Mouse (Mus musculus) liver, embryonic 12.5 days (tissue): Measurements from ENCODE around the gene Pus7l. TPM values are rescaled to one million over a fixed set of nuclear protein-coding genes. Genes with fewer than 3 reads are reported as not detected.
"Not testable (repeated sequence)": the region's sequence is repeated elsewhere in the genome, so short reads cannot be mapped to it uniquely, and the experiment has no call there.

Experiments used
- ATAC-seq: fragments of 200-750 bp; cut with Nextera tagmentation; 2 replicates; pipeline ENCODE4 v1.8.0; 2017; ENCODE audit warnings: moderate number of reproducible peaks, mild to moderate bottlenecking, moderate library complexity
- H3K27ac ChIP-seq: fragments of 300-500 bp; sonication (generic); 2 replicates; pipeline ENCODE4 v1.5.1; 2016; ENCODE audit warnings: mild to moderate bottlenecking
- H3K27me3 ChIP-seq: fragments of 300-500 bp; sonication (generic); replicated peaks from 2 replicates; pipeline ENCODE4 v1.6.1; 2016; ENCODE audit warnings: mild to moderate bottlenecking, moderate library complexity
- H3K36me3 ChIP-seq: fragments of 300-500 bp; sonication (generic); 2 replicates; pipeline ENCODE4 v1.6.1; 2016; ENCODE audit warnings: mild to moderate bottlenecking, moderate library complexity
- H3K4me1 ChIP-seq: fragments of 300-500 bp; sonication (generic); 2 replicates; pipeline ENCODE4 v1.6.1; 2016
- H3K4me2 ChIP-seq: fragments of 300-500 bp; sonication (generic); 2 replicates; pipeline ENCODE4 v1.6.1; 2016; ENCODE audit warnings: mild to moderate bottlenecking, moderate library complexity
- H3K4me3 ChIP-seq: fragments of 300-500 bp; sonication (generic); 2 replicates; pipeline ENCODE4 v1.5.1; 2016; ENCODE audit warnings: mild to moderate bottlenecking, moderate library complexity
- H3K9ac ChIP-seq: fragments of 300-500 bp; sonication (generic); 2 replicates; pipeline ENCODE4 v1.6.1; 2016; ENCODE audit warnings: mild to moderate bottlenecking, moderate library complexity
- H3K9me3 ChIP-seq: fragments of 300-500 bp; sonication (generic); replicated peaks from 2 replicates; pipeline ENCODE4 v1.6.1; 2016; ENCODE audit warnings: mild to moderate bottlenecking, moderate library complexity
- WGBS: fragments of 180-500 bp; shearing (Covaris S2); methylation state at CpG from one replicate; pipeline ENCODE4 v1.1.7; 2016; ENCODE audit not compliant: insufficient replicate concordance; 5-methylcytosine and 5-hydroxymethylcytosine counted together
- polyA plus RNA-seq: library from polyadenylated mRNA; unstranded; fragments of >200 nt; fragmentation: Nextera tagmentation; extraction: Ambion mirVana; gene quantifications from 2 replicates; pipeline ENCODE4 v1.2.1, GENCODE M21; 2016

The Pus7l gene
- polyA plus RNA-seq, 1 experiment from 2014 or later = 7.7 TPM

DNA sequence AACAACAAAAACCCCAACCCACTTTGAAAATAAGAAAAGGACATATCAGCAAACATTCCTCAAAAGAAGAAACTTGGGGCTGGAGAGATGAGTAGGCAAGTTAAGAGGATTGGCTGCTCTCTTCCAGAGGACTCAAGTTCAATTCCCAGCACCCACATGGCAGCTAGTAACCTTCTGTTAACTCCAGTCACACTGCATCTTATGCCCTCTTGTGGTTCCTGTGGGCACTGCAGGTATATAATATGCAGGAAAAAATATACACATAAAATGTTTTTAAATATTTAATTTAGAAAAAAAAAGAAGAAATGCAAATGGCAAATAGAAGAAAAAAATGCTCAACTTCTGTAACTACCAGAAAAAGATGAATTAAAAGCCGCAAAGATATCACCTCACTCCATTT, 48.9 kb downstream of the Pus7l start:
- Histone ChIP-seq H3K4me2 (no peak overlapping the region), H3K9ac (no peak overlapping the region), H3K27ac (no peak overlapping the region), H3K27me3 (no peaks in the 10 kb centered on the region), H3K9me3 (0 out of 2 replicates have a peak, but pooled peaks cover 2% of the 10 kb centered on the region), H3K4me3 (no peak overlapping the region), H3K4me1 (no peaks in the 10 kb centered on the region), H3K36me3 (no peaks in the 10 kb centered on the region)
- 81% methylated on average over 1 of the region's 1 CpGs for WGBS
- no peak for ATAC-seq

- Histone ChIP-seq H3K9ac (no peak overlapping the region), H3K27me3 (no peaks in the 10 kb centered on the region), H3K27ac (no peak overlapping the region), H3K4me3 (no peak overlapping the region), H3K9me3 (0 out of 2 replicates have a peak, but pooled peaks cover 2% of the 10 kb centered on the region), H3K4me2 (no peak overlapping the region), H3K36me3 (no peaks in the 10 kb centered on the region), H3K4me1 (no peaks in the 10 kb centered on the region)
- no peak for ATAC-seq
- 61% methylated on average over 2 of the region's 2 CpGs for WGBS
Observed at GRCm38 (mm10) chr15:94489433-94489832, 53.9 kb downstream of the Pus7l start.

DNA sequence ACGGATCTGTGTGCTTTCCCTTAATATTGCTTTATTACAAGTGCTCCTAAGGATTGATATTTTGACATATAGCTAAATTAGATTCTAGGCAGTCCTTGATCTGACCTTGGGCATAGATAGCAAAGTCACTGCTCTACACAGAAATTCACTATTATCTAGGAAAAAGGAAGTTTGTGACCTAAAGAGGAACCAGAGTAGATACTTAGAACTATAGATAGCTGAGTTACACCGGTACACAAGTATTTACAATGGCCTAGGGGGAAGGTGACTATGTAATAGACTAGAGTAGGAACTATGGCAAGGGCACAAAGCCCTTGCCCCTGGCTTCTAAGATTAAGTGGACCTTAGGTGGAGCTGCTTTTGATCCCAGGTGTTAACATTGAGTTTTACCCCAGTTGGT, 55.3 kb downstream of the Pus7l start:
- ATAC-seq, H3K9ac ChIP-seq, H3K27ac ChIP-seq, H3K9me3 ChIP-seq, H3K27me3 ChIP-seq, H3K4me3 ChIP-seq, H3K4me2 ChIP-seq, H3K36me3 ChIP-seq, H3K4me1 ChIP-seq: not testable (repeated sequence)
- 40% methylated on average over 2 of the region's 2 CpGs for WGBS

GRCm38 (mm10) chr15:94482555-94482954, 60.8 kb downstream of the Pus7l start:
- ATAC-seq = no peak
- no peaks in the 10 kb centered on the region for H3K9me3 ChIP-seq
- no peak overlapping the region for H3K4me3 ChIP-seq
- H3K36me3 ChIP-seq = no peaks in the 10 kb centered on the region
- H3K4me2 ChIP-seq = no peak overlapping the region
- H3K4me1 ChIP-seq = no peaks in the 10 kb centered on the region
- no peaks in the 10 kb centered on the region for H3K27me3 ChIP-seq
- no peak overlapping the region for H3K27ac ChIP-seq
- H3K9ac ChIP-seq = no peak overlapping the region
- 66% methylated on average over 2 of the region's 2 CpGs for WGBS

DNA sequence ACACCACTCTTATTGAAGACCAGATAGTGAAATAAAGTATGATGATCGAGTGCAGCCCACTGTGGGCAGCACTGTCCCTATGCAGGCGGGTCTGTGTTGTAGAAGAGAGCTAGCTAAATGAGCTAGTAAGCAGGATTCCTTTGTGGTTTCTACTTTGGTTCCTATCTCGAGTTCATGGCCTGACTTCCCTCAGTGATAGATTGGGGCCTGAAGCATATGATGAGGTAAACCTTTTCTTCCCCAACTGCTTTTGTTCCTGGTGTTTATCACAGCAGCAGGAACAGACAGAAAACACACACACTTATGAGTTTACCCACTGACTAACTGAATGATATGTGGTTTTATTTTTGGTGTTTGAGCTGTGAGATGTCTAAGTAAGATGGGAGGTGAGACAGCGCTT, 62.6 kb downstream of the Pus7l start:
- Histone ChIP-seq H3K9me3 (no peaks in the 10 kb centered on the region), H3K36me3 (no peaks in the 10 kb centered on the region), H3K27ac (no peak overlapping the region), H3K4me1 (no peaks in the 10 kb centered on the region), H3K4me2 (no peak overlapping the region), H3K9ac (no peak overlapping the region), H3K27me3 (no peaks in the 10 kb centered on the region), H3K4me3 (no peak overlapping the region)
- no peak for ATAC-seq
- 52% methylated on average over 4 of the region's 4 CpGs for WGBS

- Histone ChIP-seq H3K4me3 (no peak overlapping the region), H3K4me1 (no peaks in the 10 kb centered on the region), H3K27me3 (no peaks in the 10 kb centered on the region), H3K4me2 (no peak overlapping the region), H3K9me3 (no peaks in the 10 kb centered on the region), H3K9ac (no peak overlapping the region), H3K36me3 (no peaks in the 10 kb centered on the region), H3K27ac (no peak overlapping the region)
- no peak for ATAC-seq
- 46% methylated on average over 5 of the region's 5 CpGs for WGBS
Observed at GRCm38 (mm10) chr15:94480248-94480647, 63.1 kb downstream of the Pus7l start.

DNA sequence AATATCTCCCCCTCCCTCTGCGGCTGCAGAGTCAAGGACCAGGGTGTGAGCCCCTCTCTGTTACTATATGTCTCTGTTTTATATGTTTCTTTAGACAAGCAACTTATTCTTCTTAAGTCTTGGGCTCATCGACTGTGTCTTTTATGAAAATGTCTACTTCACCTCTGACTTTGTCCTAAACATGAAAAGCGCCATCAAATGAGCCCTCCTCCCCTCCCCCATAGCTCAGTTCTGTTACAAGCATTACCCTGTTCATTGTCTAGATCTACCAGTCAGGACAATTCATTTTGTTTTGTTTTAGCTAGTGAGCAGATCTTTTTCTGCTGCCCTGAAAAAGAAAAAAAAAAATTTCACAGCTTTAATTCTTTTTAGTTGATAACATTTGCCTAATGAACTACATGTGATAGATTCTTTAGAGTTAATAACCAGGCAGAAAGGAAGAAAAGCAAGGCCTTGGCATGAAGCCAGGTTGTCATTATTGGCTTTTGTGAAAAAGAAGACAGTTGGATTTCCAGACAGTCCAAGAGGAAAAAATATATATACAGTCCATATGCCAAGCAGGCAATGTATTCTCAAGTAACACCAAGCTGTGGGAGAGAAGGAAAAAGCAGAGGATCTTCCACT, 63.7 kb downstream of the Pus7l start:
- WGBS = 67% methylated on average over 3 of the region's 3 CpGs
- no peaks in the 10 kb centered on the region for H3K27me3 ChIP-seq
- H3K4me2 ChIP-seq = no peak overlapping the region
- ATAC-seq = no peak
- no peak overlapping the region for H3K9ac ChIP-seq
- H3K4me1 ChIP-seq = no peaks in the 10 kb centered on the region
- no peaks in the 10 kb centered on the region for H3K9me3 ChIP-seq
- no peak overlapping the region for H3K4me3 ChIP-seq
- no peak overlapping the region for H3K27ac ChIP-seq
- no peaks in the 10 kb centered on the region for H3K36me3 ChIP-seq

- no peak overlapping the region for H3K9ac ChIP-seq
- no peak for ATAC-seq
- no peaks in the 10 kb centered on the region for H3K27me3 ChIP-seq
- WGBS = 27% methylated on average over 13 of the region's 13 CpGs
- H3K9me3 ChIP-seq = no peaks in the 10 kb centered on the region
- H3K4me2 ChIP-seq = no peak overlapping the region
- H3K36me3 ChIP-seq = no peaks in the 10 kb centered on the region
- H3K4me1 ChIP-seq = no peaks in the 10 kb centered on the region
- H3K27ac ChIP-seq = no peak overlapping the region
- no peak overlapping the region for H3K4me3 ChIP-seq
Observed at GRCm38 (mm10) chr15:94478706-94479105, 64.6 kb downstream of the Pus7l start.

DNA sequence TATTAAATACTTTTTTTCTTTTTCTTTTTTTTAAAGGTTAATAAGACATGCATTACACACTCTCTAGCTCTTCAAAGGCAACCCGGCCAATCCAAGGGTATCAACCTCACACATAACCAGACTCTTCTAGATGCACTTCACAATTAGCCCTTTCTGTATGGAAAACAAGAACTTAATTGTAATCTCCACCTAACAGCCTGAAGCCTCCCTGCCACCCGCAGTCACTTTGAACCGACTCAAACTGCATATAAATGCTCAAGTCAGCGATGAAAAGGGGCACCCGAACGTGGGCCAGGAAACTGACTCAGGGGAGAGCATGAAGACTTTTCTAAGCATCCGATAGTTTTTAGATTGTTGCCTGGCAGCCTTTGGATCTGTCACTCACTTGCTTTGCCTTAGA, 66.1 kb downstream of the Pus7l start:
- Histone ChIP-seq H3K27me3 (no peaks in the 10 kb centered on the region), H3K27ac (no peak overlapping the region), H3K4me1 (no peaks in the 10 kb centered on the region), H3K9ac (no peak overlapping the region), H3K9me3 (no peaks in the 10 kb centered on the region), H3K36me3 (no peaks in the 10 kb centered on the region), H3K4me2 (no peak overlapping the region), H3K4me3 (no peak overlapping the region)
- WGBS = 60% methylated on average over 7 of the region's 7 CpGs
- no peak for ATAC-seq

DNA sequence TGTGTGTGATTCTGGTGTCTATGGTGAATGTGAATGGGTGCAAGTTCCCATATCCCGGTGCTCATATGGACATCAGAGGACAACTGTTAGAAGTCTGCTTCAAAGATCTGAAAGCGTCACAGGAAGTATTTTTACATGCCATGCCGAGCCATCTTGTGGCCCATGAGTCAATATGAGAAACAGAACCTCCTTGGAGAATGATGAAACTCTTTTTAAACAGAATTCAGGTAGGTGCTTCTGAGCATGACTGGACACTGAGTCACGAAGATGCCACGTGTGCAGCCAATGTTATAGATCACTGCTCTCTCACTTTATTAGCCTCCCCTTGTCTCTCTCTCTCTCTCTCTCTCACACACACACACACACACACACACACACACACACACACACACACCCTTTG, 67.4 kb downstream of the Pus7l start:
- H3K27ac ChIP-seq = no peak overlapping the region
- ATAC-seq = no peak
- H3K4me1 ChIP-seq = no peaks in the 10 kb centered on the region
- H3K27me3 ChIP-seq = no peaks in the 10 kb centered on the region
- H3K4me3 ChIP-seq = no peak overlapping the region
- H3K9ac ChIP-seq = no peak overlapping the region
- no peaks in the 10 kb centered on the region for H3K36me3 ChIP-seq
- H3K9me3 ChIP-seq = no peaks in the 10 kb centered on the region
- H3K4me2 ChIP-seq = no peak overlapping the region
- whole genome bisulfite sequencing = 63% methylated on average over 5 of the region's 5 CpGs

Other genes with a start within 250 kb of the Pus7l start
- 0.33 and 0.44 TPM in 2 replicates for gene Adamts20, start 78.1 kb downstream of the Pus7l start, polyA plus RNA-seq
- 4.3 and 4.6 TPM in 2 replicates for gene Irak4, start 96 bp upstream of the Pus7l start, polyA plus RNA-seq
- gene Twf1, start 46.3 kb upstream of the Pus7l start, polyA plus RNA-seq = 31.4 and 35.2 TPM in 2 replicates
- gene Tmem117, start 85.7 kb upstream of the Pus7l start, polyA plus RNA-seq = not detected in 2 replicates